Mouse (Mus musculus): ENCODE data around the gene Chd3. TPM values are rescaled to one million over a fixed set of nuclear protein-coding genes. Genes with fewer than 3 reads are reported as not detected.

Gene Chd3
- polyA plus RNA-seq, 1 experiment, result 25.7 TPM

- Histone ChIP-seq H3K36me3 (ENCODE audit: control insufficient read depth, insufficient read depth, low read length, poor library complexity, severe bottlenecking) (no peaks in the 10 kb centered on the region), H3K4me3 (ENCODE audit: low read depth, low read length) (no peak overlapping the region), H3K4me1 (ENCODE audit: control insufficient read depth, insufficient read depth, low read length) (peaks cover 4% of the 10 kb centered on the region), H3K9ac (ENCODE audit: low read depth, poor library complexity, severe bottlenecking) (peak overlapping the region; percentile 96), H3K27ac (ENCODE audit: insufficient read depth, low read length) (no peak overlapping the region), H3K9me3 (replicated peaks; ENCODE audit: control insufficient read depth, insufficient read depth, low read length, poor library complexity, severe bottlenecking) (no peaks in the 10 kb centered on the region), H3K27me3 (ENCODE audit: control insufficient read depth, insufficient read depth, low read length, poor library complexity, severe bottlenecking) (peaks cover 14% of the 10 kb centered on the region)
- no peak for TF ChIP-seq POLR2A (IDR thresholded peaks at IDR 0.05; ENCODE audit: insufficient read depth, low read length)
- TF ChIP-seq EP300 (IDR thresholded peaks at IDR 0.05; ENCODE audit: insufficient read depth, low read depth, low read length), result no peak
- TF ChIP-seq CTCF (IDR thresholded peaks at IDR 0.05; ENCODE audit: low read depth, low read length), result no peak
Measured at GRCm38 (mm10) chr11:69367616-69368355, 1.4 kb downstream of the Chd3 start.

- no peak overlapping the region for H3K9ac ChIP-seq (ENCODE audit: low read depth, poor library complexity, severe bottlenecking)
- H3K4me1 ChIP-seq (ENCODE audit: control insufficient read depth, insufficient read depth, low read length), result peaks cover 4% of the 10 kb centered on the region
- H3K27me3 ChIP-seq (ENCODE audit: control insufficient read depth, insufficient read depth, low read length, poor library complexity, severe bottlenecking), result peaks cover 14% of the 10 kb centered on the region
- H3K36me3 ChIP-seq (ENCODE audit: control insufficient read depth, insufficient read depth, low read length, poor library complexity, severe bottlenecking), result no peaks in the 10 kb centered on the region
- no peak for TF ChIP-seq EP300 (IDR thresholded peaks at IDR 0.05; ENCODE audit: insufficient read depth, low read depth, low read length)
- no peak for TF ChIP-seq POLR2A (IDR thresholded peaks at IDR 0.05; ENCODE audit: insufficient read depth, low read length)
- TF ChIP-seq CTCF (IDR thresholded peaks at IDR 0.05; ENCODE audit: low read depth, low read length), result no peak
- no peak overlapping the region for H3K4me3 ChIP-seq (ENCODE audit: low read depth, low read length)
- H3K27ac ChIP-seq (ENCODE audit: insufficient read depth, low read length), result no peak overlapping the region
- no peaks in the 10 kb centered on the region for H3K9me3 ChIP-seq (replicated peaks; ENCODE audit: control insufficient read depth, insufficient read depth, low read length, poor library complexity, severe bottlenecking)
Measured at GRCm38 (mm10) chr11:69366855-69367615, 2.2 kb downstream of the Chd3 start.

GRCm38 (mm10) chr11:69366157-69366854, 2.9 kb downstream of the Chd3 start:
- H3K27ac ChIP-seq (ENCODE audit: insufficient read depth, low read length), result no peak overlapping the region
- no peaks in the 10 kb centered on the region for H3K9me3 ChIP-seq (replicated peaks; ENCODE audit: control insufficient read depth, insufficient read depth, low read length, poor library complexity, severe bottlenecking)
- H3K9ac ChIP-seq (ENCODE audit: low read depth, poor library complexity, severe bottlenecking), result peak overlapping the region; percentile 62
- H3K4me3 ChIP-seq (ENCODE audit: low read depth, low read length), result peak overlapping the region; percentile 46
- peaks cover 4% of the 10 kb centered on the region for H3K4me1 ChIP-seq (ENCODE audit: control insufficient read depth, insufficient read depth, low read length)
- TF ChIP-seq EP300 (IDR thresholded peaks at IDR 0.05; ENCODE audit: insufficient read depth, low read depth, low read length) (no peak), CTCF (IDR thresholded peaks at IDR 0.05; ENCODE audit: low read depth, low read length) (no peak), POLR2A (IDR thresholded peaks at IDR 0.05; ENCODE audit: insufficient read depth, low read length) (no peak)
- no peaks in the 10 kb centered on the region for H3K36me3 ChIP-seq (ENCODE audit: control insufficient read depth, insufficient read depth, low read length, poor library complexity, severe bottlenecking)
- H3K27me3 ChIP-seq (ENCODE audit: control insufficient read depth, insufficient read depth, low read length, poor library complexity, severe bottlenecking), result peaks cover 14% of the 10 kb centered on the region

DNA sequence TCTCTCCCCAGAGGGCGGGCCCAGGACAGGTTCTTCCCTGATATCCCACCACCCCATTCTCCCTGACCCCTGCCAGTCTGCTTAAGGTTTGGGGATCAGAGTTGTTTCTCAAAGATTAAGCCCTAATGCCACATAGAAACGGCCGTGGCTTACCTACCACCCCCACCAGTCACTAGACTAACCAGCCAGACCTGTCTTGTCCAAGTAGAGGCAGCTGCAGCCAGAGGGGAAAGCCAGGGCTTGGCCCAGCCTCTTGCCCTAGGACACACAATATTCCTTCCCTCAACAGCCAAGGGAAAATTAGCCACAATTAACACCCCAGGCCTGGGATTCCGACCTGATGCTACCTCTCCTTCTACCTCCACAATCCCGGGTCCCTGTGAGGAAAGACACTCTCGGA, 3.5 kb downstream of the Chd3 start:
- Histone ChIP-seq H3K4me1 (ENCODE audit: control insufficient read depth, insufficient read depth, low read length) (peaks cover 4% of the 10 kb centered on the region), H3K36me3 (ENCODE audit: control insufficient read depth, insufficient read depth, low read length, poor library complexity, severe bottlenecking) (no peaks in the 10 kb centered on the region), H3K27ac (ENCODE audit: insufficient read depth, low read length) (no peak overlapping the region), H3K9ac (ENCODE audit: low read depth, poor library complexity, severe bottlenecking) (peak overlapping the region; percentile 62), H3K4me3 (ENCODE audit: low read depth, low read length) (peak overlapping the region; percentile 46), H3K27me3 (ENCODE audit: control insufficient read depth, insufficient read depth, low read length, poor library complexity, severe bottlenecking) (peaks cover 14% of the 10 kb centered on the region), H3K9me3 (replicated peaks; ENCODE audit: control insufficient read depth, insufficient read depth, low read length, poor library complexity, severe bottlenecking) (no peaks in the 10 kb centered on the region)
- no peak for TF ChIP-seq EP300 (IDR thresholded peaks at IDR 0.05; ENCODE audit: insufficient read depth, low read depth, low read length)
- no peak for TF ChIP-seq POLR2A (IDR thresholded peaks at IDR 0.05; ENCODE audit: insufficient read depth, low read length)
- TF ChIP-seq CTCF (IDR thresholded peaks at IDR 0.05; ENCODE audit: low read depth, low read length), result no peak

GRCm38 (mm10) chr11:69364910-69365309, 4.3 kb downstream of the Chd3 start:
- Histone ChIP-seq H3K9me3 (replicated peaks; ENCODE audit: control insufficient read depth, insufficient read depth, low read length, poor library complexity, severe bottlenecking) (no peaks in the 10 kb centered on the region), H3K4me3 (ENCODE audit: low read depth, low read length) (no peak overlapping the region), H3K27me3 (ENCODE audit: control insufficient read depth, insufficient read depth, low read length, poor library complexity, severe bottlenecking) (peaks cover 14% of the 10 kb centered on the region), H3K36me3 (ENCODE audit: control insufficient read depth, insufficient read depth, low read length, poor library complexity, severe bottlenecking) (no peaks in the 10 kb centered on the region), H3K9ac (ENCODE audit: low read depth, poor library complexity, severe bottlenecking) (no peak overlapping the region), H3K27ac (ENCODE audit: insufficient read depth, low read length) (no peak overlapping the region), H3K4me1 (ENCODE audit: control insufficient read depth, insufficient read depth, low read length) (peaks cover 4% of the 10 kb centered on the region)
- no peak for TF ChIP-seq POLR2A (IDR thresholded peaks at IDR 0.05; ENCODE audit: insufficient read depth, low read length)
- no peak for TF ChIP-seq EP300 (IDR thresholded peaks at IDR 0.05; ENCODE audit: insufficient read depth, low read depth, low read length)
- no peak for TF ChIP-seq CTCF (IDR thresholded peaks at IDR 0.05; ENCODE audit: low read depth, low read length)

Data from ES-Bruce4 (cell line).